ENCODE assay signal across 9 mouse cellular contexts in genomic region chr15:90214913-90215312, GRCm38 (mm10). TPM values are rescaled to one million over a fixed set of nuclear protein-coding genes. Genes with fewer than 3 reads are reported as not detected.
DNase-seq lines count a peak whose midpoint lies in the region; ATAC-seq and TF ChIP-seq lines count a peak whose summit lies in the region.
"Had no signal": no experiment of that assay in that cellular context is flagged by ENCODE, and none has a peak within 500 bp of the region (broad histone marks: within the 10 kb centered on the region; RNA-seq: fewer than 3 reads in every experiment).

No protein-coding gene starts in this region.

- H3K27ac ChIP-seq in forebrain, embryonic 10.5 days, result no peak overlapping the region
- H3K27ac ChIP-seq in forebrain, embryonic 12.5 days, result no peak overlapping the region
- no peak overlapping the region for H3K27ac ChIP-seq in ES-E14 (ENCODE audit: insufficient read depth, low read depth, low read length, poor library complexity, severe bottlenecking)
- H3K27ac ChIP-seq: limb, embryonic 12.5 days had no signal

- in situ Hi-C loops in ES-E14 (cut with MboI; ENCODE audit: low sequenced_read_pairs in 2 of 2, unreplicated experiment in 2 of 2), result loop anchor here in 1 of 2 experiments (25.0 kb wide), 1 partner anchor 578 kb away; no protein-coding TSS in a partner anchor

- H3K36me3 ChIP-seq in forebrain, embryonic 10.5 days (replicated peaks), result no peaks in the 10 kb centered on the region
- no peaks in the 10 kb centered on the region for H3K36me3 ChIP-seq in forebrain, embryonic 12.5 days (replicated peaks)
- H3K36me3 ChIP-seq in ES-E14 (ENCODE audit: control insufficient read depth, insufficient read depth, low read length, poor library complexity, severe bottlenecking), result no peaks in the 10 kb centered on the region
- H3K36me3 ChIP-seq: limb, embryonic 12.5 days had no signal

- H3K4me2 ChIP-seq in forebrain, embryonic 12.5 days, result no peak overlapping the region
- H3K4me2 ChIP-seq: limb, embryonic 12.5 days had no signal

- H3K9ac ChIP-seq in forebrain, embryonic 12.5 days, result no peak overlapping the region
- no peak overlapping the region for H3K9ac ChIP-seq in ES-E14 (ENCODE audit: insufficient read depth, low read depth, low read length, poor library complexity, severe bottlenecking)
- H3K9ac ChIP-seq: limb, embryonic 12.5 days had no signal

- no peaks in the 10 kb centered on the region for H3K27me3 ChIP-seq in forebrain, embryonic 10.5 days (ENCODE audit: poor library complexity, severe bottlenecking)
- H3K27me3 ChIP-seq in forebrain, embryonic 12.5 days, result no peaks in the 10 kb centered on the region
- H3K27me3 ChIP-seq: limb, embryonic 12.5 days had no signal

- no peak for TF ChIP-seq POLR2A in lung, adult 2 months (IDR thresholded peaks at IDR 0.05; ENCODE audit: borderline replicate concordance, extremely low read depth, low read depth, low read length)

- WGBS in forebrain, embryonic 10.5 days, result 18% methylated on average over 6 of the region's 6 CpGs
- whole genome bisulfite sequencing in forebrain, embryonic 12.5 days, result 17% methylated on average over 6 of the region's 6 CpGs
- WGBS in lung, adult 2 months, result 12% methylated on average over 6 of the region's 6 CpGs

- H3K4me1 ChIP-seq in forebrain, embryonic 10.5 days, result no peaks in the 10 kb centered on the region
- H3K4me1 ChIP-seq in forebrain, embryonic 12.5 days, result no peaks in the 10 kb centered on the region
- H3K4me1 ChIP-seq in ES-E14 (ENCODE audit: control insufficient read depth in 2 of 2, insufficient read depth in 2 of 2, low read length in 2 of 2, poor library complexity in 1 of 2), result no peaks in the 10 kb centered on the region
- H3K4me1 ChIP-seq in lung, adult 2 months (ENCODE audit: control insufficient read depth, insufficient read depth, low read length), result no peaks in the 10 kb centered on the region
- H3K4me1 ChIP-seq: limb, embryonic 12.5 days had no signal

- no peak for ATAC-seq in forebrain, embryonic 12.5 days (ENCODE audit: low FRiP score)

- H3K9me3 ChIP-seq in forebrain, embryonic 10.5 days, result no peaks in the 10 kb centered on the region
- H3K9me3 ChIP-seq in forebrain, embryonic 12.5 days, result no peaks in the 10 kb centered on the region
- no peaks in the 10 kb centered on the region for H3K9me3 ChIP-seq in ES-E14 (ENCODE audit: control insufficient read depth, insufficient read depth, low read depth, low read length)
- H3K9me3 ChIP-seq: limb, embryonic 12.5 days had no signal

- H3K4me3 ChIP-seq in forebrain, embryonic 10.5 days, result no peak overlapping the region
- H3K4me3 ChIP-seq in forebrain, embryonic 12.5 days (replicated peaks), result no peak overlapping the region
- no peak overlapping the region for H3K4me3 ChIP-seq in ES-E14 (ENCODE audit: insufficient read depth in 1 of 2, low read depth in 1 of 2, low read length in 2 of 2, poor library complexity in 1 of 2, severe bottlenecking in 1 of 2)
- H3K4me3 ChIP-seq in lung, adult 2 months (replicated peaks; ENCODE audit: extremely low read depth, low read depth, low read length), result no peak overlapping the region
- H3K4me3 ChIP-seq: limb, embryonic 12.5 days had no signal

- TF ChIP-seq CTCF in lung, adult 2 months (IDR thresholded peaks at IDR 0.05; ENCODE audit: insufficient read depth, low read length), result 0 out of 2 replicates have a peak, but pooled peaks have one; percentile 34

- DNase-seq in forebrain, embryonic 10.5 days (ENCODE audit: extremely low spot score, low spot score), result peak; percentile 44
- peak; percentile 44 for DNase-seq in ES-E14 (ENCODE audit: low read depth, low spot score)
- peak; percentile 56 for DNase-seq in cerebellum, adult 8-10 months
- peak; percentile 62 to 68 for DNase-seq in frontal cortex, postnatal 25 days (ENCODE audit: low spot score in 2 of 2)
- DNase-seq in kidney, postnatal 36 days, result peak; percentile 39 to 83
- peak; percentile 16 for DNase-seq in lung, adult 2 months
- peak; percentile 55 for DNase-seq in right cerebral cortex, adult 18-20 months

TF ChIP-seq in ES-E14, 5 proteins besides CTCF, POLR2A, EP300 and RAD21:
- TF ChIP-seq MAFK (IDR thresholded peaks at IDR 0.05; ENCODE audit: insufficient read depth, low read depth, low read length) (no peak), ZC3H11A (IDR thresholded peaks at IDR 0.05; ENCODE audit: borderline replicate concordance, low read depth, low read length) (peak; percentile 89; the same call in 1 of the 2 replicates), ZNF384 (IDR thresholded peaks at IDR 0.05; ENCODE audit: low read depth, low read length) (no peak), CHD2 (IDR thresholded peaks at IDR 0.05; ENCODE audit: low read depth, low read length) (no peak)

RNA-seq across cellular contexts. Expression of gene Alg10b, which starts 9.2 kb away (rescaled TPM):
- polyA plus RNA-seq in forebrain, embryonic 10.5 days (2016; fragmentation: Nextera tagmentation; extraction: Ambion mirVana), result 38.6 and 41.7 TPM in 2 replicates
- 51.5 and 55.4 TPM in 2 replicates for polyA plus RNA-seq in forebrain, embryonic 12.5 days (2016; fragmentation: Nextera tagmentation; extraction: Ambion mirVana)
- 30.9 and 40.3 TPM in 2 replicates for total RNA-seq in ES-E14 (2012; rRNA removed)
- 7.4 and 11.5 TPM in 2 replicates for polyA plus RNA-seq in lung, adult 2 months (2012; rRNA removed)
